Mouse (Mus musculus) liver, embryonic 16.5 days (tissue): Measurements from ENCODE around the gene Myh7. TPM values are rescaled to one million over a fixed set of nuclear protein-coding genes. Genes with fewer than 3 reads are reported as not detected.
"Not testable (repeated sequence)": the region's sequence is repeated elsewhere in the genome, so short reads cannot be mapped to it uniquely, and the experiment has no call there.

Experiments used
- ATAC-seq: fragments of 200-750 bp; cut with Nextera tagmentation; 2 replicates; pipeline ENCODE4 v1.8.0; 2017; ENCODE audit warnings: low read depth, mild to moderate bottlenecking, moderate number of reproducible peaks, moderate library complexity
- H3K27ac ChIP-seq: fragments of 300-500 bp; sonication (generic); 2 replicates; pipeline ENCODE4 v1.5.1; 2014; ENCODE audit warnings: mild to moderate bottlenecking, low read length
- H3K27me3 ChIP-seq: fragments of 300-500 bp; sonication (generic); 2 replicates; pipeline ENCODE4 v1.6.1; 2014; ENCODE audit warnings: low read depth, low read length, mixed read lengths; ENCODE audit not compliant: control insufficient read depth, insufficient read depth
- H3K36me3 ChIP-seq: fragments of 300-500 bp; sonication (generic); 2 replicates; pipeline ENCODE4 v1.6.1; 2014; ENCODE audit warnings: mild to moderate bottlenecking; ENCODE audit not compliant: control insufficient read depth, insufficient read depth
- H3K4me1 ChIP-seq: fragments of 300-500 bp; sonication (generic); 2 replicates; pipeline ENCODE4 v1.6.1; 2014; ENCODE audit warnings: low read depth, low read length, mixed read lengths; ENCODE audit not compliant: control insufficient read depth
- H3K4me2 ChIP-seq: fragments of 300-500 bp; sonication (generic); 2 replicates; pipeline ENCODE4 v1.6.1; 2014; ENCODE audit warnings: low read depth, low read length, mixed read lengths
- H3K4me3 ChIP-seq: fragments of 300-500 bp; sonication (generic); 2 replicates; pipeline ENCODE4 v1.5.1; 2014; ENCODE audit warnings: low read depth, mild to moderate bottlenecking, low read length
- H3K9ac ChIP-seq: fragments of 300-500 bp; sonication (generic); 2 replicates; pipeline ENCODE4 v1.6.1; 2014; ENCODE audit warnings: low read depth, low read length
- H3K9me3 ChIP-seq: fragments of 300-500 bp; sonication (generic); replicated peaks from 2 replicates; pipeline ENCODE4 v1.6.1; 2016; ENCODE audit warnings: low read length; ENCODE audit not compliant: control insufficient read depth
- WGBS: fragments of 180-500 bp; shearing (Covaris S2); extraction: QIAGEN DNeasy Blood & Tissue Kit; methylation state at CpG from one replicate; pipeline ENCODE4 v1.1.7; 2014; ENCODE audit not compliant: insufficient replicate concordance; 5-methylcytosine and 5-hydroxymethylcytosine counted together
- polyA plus RNA-seq: library from polyadenylated mRNA; unstranded; fragments of >200 nt; fragmentation: Nextera tagmentation; extraction: Ambion mirVana; gene quantifications from 2 replicates; pipeline ENCODE4 v1.2.1, GENCODE M21; 2015

The Myh7 gene
- polyA plus RNA-seq, 1 experiment from 2014 or later: 3.1 TPM

- Histone ChIP-seq H3K9me3 (no peaks in the 10 kb centered on the region), H3K4me3 (no peak overlapping the region), H3K9ac (no peak overlapping the region), H3K4me2 (no peak overlapping the region), H3K27me3 (no peaks in the 10 kb centered on the region), H3K27ac (no peak overlapping the region), H3K36me3 (no peaks in the 10 kb centered on the region), H3K4me1 (peaks cover 4% of the 10 kb centered on the region)
- WGBS: 65% methylated on average over 6 of the region's 6 CpGs
- ATAC-seq: no peak
Measured at GRCm38 (mm10) chr14:55000814-55001213, 6.4 kb upstream of the Myh7 start.

DNA sequence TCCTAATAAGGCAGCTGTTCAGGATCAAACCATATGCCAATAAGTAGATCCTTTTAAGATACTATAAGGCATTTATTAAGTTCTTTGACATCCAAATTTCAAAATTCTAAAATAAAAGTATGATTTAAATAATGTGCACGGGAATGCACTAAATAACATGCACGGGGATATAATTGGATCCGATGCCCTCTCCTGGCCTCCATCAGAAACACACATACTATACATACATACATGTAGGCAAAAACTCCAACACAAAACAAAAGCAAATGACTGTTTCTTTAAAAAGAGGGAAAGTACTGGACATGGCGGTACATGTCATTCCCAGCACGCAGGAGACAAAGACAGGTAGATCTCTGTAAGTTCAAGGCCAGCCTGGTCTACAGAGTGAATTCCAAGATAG is 5.4 kb upstream of the Myh7 start:
- H3K27ac ChIP-seq, H3K36me3 ChIP-seq, H3K27me3 ChIP-seq, H3K4me2 ChIP-seq, H3K9ac ChIP-seq, H3K4me3 ChIP-seq, H3K9me3 ChIP-seq, ATAC-seq, H3K4me1 ChIP-seq: not testable (repeated sequence)
- WGBS: 65% methylated on average over 5 of the region's 5 CpGs

- H3K36me3 ChIP-seq: no peaks in the 10 kb centered on the region
- H3K4me3 ChIP-seq: no peak overlapping the region
- no peak overlapping the region for H3K9ac ChIP-seq
- H3K4me2 ChIP-seq: no peak overlapping the region
- no peaks in the 10 kb centered on the region for H3K27me3 ChIP-seq
- ATAC-seq: no peak
- no peaks in the 10 kb centered on the region for H3K9me3 ChIP-seq
- no peak overlapping the region for H3K27ac ChIP-seq
- H3K4me1 ChIP-seq: peaks cover under 1% of the 10 kb centered on the region; the same call in 1 of the 2 replicates
Measured at GRCm38 (mm10) chr14:54998680-54999079, 4.3 kb upstream of the Myh7 start.

DNA sequence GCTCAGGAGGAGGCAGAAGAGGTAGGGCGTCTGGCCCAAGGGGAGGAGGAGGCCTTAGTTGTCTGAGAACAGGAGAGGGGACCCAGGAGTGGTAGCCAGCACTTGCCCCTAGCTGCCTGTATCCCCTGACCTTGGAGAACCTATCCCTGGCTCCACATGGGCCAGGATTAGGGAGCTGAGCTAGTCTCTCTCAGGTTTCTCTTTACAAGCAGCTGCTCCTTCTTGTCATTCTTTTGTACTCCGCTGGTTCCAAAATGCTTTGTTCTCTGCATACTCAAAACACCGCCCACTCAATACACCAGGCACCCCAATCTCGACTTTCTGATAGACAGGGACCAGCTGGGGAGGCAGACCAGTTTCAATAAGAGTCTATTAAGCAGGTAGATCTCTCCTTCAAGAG is 2.9 kb upstream of the Myh7 start:
- ATAC-seq: no peak

GRCm38 (mm10) chr14:54996793-54997192 is 2.4 kb upstream of the Myh7 start:
- Histone ChIP-seq H3K4me3 (no peak overlapping the region), H3K9me3 (no peaks in the 10 kb centered on the region), H3K27ac (no peak overlapping the region), H3K9ac (no peak overlapping the region), H3K4me1 (no peaks in the 10 kb centered on the region), H3K36me3 (no peaks in the 10 kb centered on the region), H3K27me3 (no peaks in the 10 kb centered on the region), H3K4me2 (no peak overlapping the region)
- 57% methylated on average over 9 of the region's 9 CpGs for WGBS
- ATAC-seq: no peak

More for the DNA sequence above, 2.9 kb upstream of the Myh7 start:
- Histone ChIP-seq H3K9me3 (no peaks in the 10 kb centered on the region), H3K4me3 (no peak overlapping the region), H3K9ac (no peak overlapping the region), H3K4me1 (no peaks in the 10 kb centered on the region), H3K36me3 (no peaks in the 10 kb centered on the region), H3K27me3 (no peaks in the 10 kb centered on the region), H3K4me2 (no peak overlapping the region), H3K27ac (no peak overlapping the region)
- 59% methylated on average over 4 of the region's 4 CpGs for WGBS

DNA sequence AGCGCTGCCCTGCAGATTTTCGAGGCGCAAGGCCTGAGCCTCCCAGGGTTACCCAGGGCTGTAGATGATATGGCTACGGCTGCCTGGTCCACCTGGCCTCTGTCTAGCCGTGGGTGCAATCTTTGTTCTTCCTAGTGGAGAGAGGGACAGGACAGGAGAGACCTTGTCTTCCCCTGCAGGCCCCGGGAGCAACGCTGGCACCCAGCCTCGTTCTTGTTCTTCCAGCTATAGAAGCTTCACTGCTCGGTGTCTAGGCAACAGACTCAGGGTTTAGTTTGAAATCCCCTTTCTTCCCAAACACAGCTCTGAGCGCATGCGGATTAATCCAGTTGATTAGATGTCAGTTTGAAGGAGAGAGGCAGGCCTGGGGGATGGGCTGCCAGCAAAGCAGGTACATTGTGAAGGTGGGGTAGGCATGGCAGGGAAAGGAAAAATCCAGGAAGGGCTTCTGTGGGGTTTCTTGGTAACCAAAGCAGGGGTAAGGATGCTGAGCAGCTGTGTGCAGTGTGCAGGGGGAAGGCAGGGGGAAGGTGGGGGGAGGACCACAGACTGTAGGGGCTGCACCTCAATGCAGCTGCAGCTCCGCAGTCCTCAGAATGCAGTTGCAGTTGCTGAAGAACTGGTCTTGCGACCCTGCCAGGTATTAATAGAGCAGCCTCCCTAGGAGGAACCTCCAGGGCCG is 1.2 kb upstream of the Myh7 start:
- H3K9me3 ChIP-seq: no peaks in the 10 kb centered on the region
- H3K36me3 ChIP-seq: no peaks in the 10 kb centered on the region
- WGBS: 52% methylated on average over 14 of the region's 14 CpGs
- ATAC-seq: no peak
- no peak overlapping the region for H3K27ac ChIP-seq
- H3K27me3 ChIP-seq: no peaks in the 10 kb centered on the region; the same call in 1 of the 2 replicates
- no peak overlapping the region for H3K4me3 ChIP-seq
- H3K4me1 ChIP-seq: no peaks in the 10 kb centered on the region
- H3K9ac ChIP-seq: no peak overlapping the region
- H3K4me2 ChIP-seq: no peak overlapping the region

- no peak for ATAC-seq
- H3K27ac ChIP-seq: no peak overlapping the region
- H3K27me3 ChIP-seq: no peaks in the 10 kb centered on the region; the same call in 1 of the 2 replicates
- H3K4me1 ChIP-seq: no peaks in the 10 kb centered on the region
- no peak overlapping the region for H3K9ac ChIP-seq
- H3K4me2 ChIP-seq: no peak overlapping the region
- H3K36me3 ChIP-seq: no peaks in the 10 kb centered on the region
- no peaks in the 10 kb centered on the region for H3K9me3 ChIP-seq
- H3K4me3 ChIP-seq: no peak overlapping the region
Measured at GRCm38 (mm10) chr14:54994869-54995186, 402 bp upstream of the Myh7 start.

- Histone ChIP-seq H3K4me2 (no peak overlapping the region), H3K27me3 (no peaks in the 10 kb centered on the region; the same call in 1 of the 2 replicates), H3K27ac (no peak overlapping the region), H3K4me1 (no peaks in the 10 kb centered on the region), H3K4me3 (no peak overlapping the region), H3K36me3 (no peaks in the 10 kb centered on the region), H3K9ac (no peak overlapping the region), H3K9me3 (no peaks in the 10 kb centered on the region)
- ATAC-seq: no peak
- WGBS: 41% methylated on average over 10 of the region's 10 CpGs
Measured at GRCm38 (mm10) chr14:54993636-54994035, 790 bp downstream of the Myh7 start.

GRCm38 (mm10) chr14:54992196-54992595 is 2.2 kb downstream of the Myh7 start:
- H3K27me3 ChIP-seq: no peaks in the 10 kb centered on the region; the same call in 1 of the 2 replicates
- no peak overlapping the region for H3K4me3 ChIP-seq
- no peak overlapping the region for H3K4me2 ChIP-seq
- no peak overlapping the region for H3K27ac ChIP-seq
- H3K9me3 ChIP-seq: no peaks in the 10 kb centered on the region
- no peaks in the 10 kb centered on the region for H3K4me1 ChIP-seq
- WGBS: 72% methylated on average over 10 of the region's 10 CpGs
- H3K9ac ChIP-seq: no peak overlapping the region
- no peaks in the 10 kb centered on the region for H3K36me3 ChIP-seq
- ATAC-seq: no peak
